Mouse (Mus musculus) heart, embryonic 12.5 days (tissue): ENCODE data around the gene Ccdc189. TPM values are rescaled to one million over a fixed set of nuclear protein-coding genes. Genes with fewer than 3 reads are reported as not detected.
A peak's percentile ranks its signal among the peaks of the same experiment; 100 is the strongest.
"Not testable (repeated sequence)": the region's sequence is repeated elsewhere in the genome, so short reads cannot be mapped to it uniquely, and the experiment has no call there.

Experiments
- ATAC-seq: fragments of 200-750 bp; cut with Nextera tagmentation; 2 replicates; pipeline ENCODE4 v1.8.0; 2017; ENCODE audit warnings: moderate TSS enrichment, moderate library complexity; ENCODE audit not compliant: insufficient number of reproducible peaks, low FRiP score
- H3K27ac ChIP-seq: fragments of 300-500 bp; sonication (generic); 2 replicates; pipeline ENCODE4 v1.5.1; 2016; ENCODE audit warnings: mild to moderate bottlenecking, moderate library complexity; ENCODE audit not compliant: poor library complexity, severe bottlenecking
- H3K27me3 ChIP-seq: fragments of 300-500 bp; sonication (generic); replicated peaks from 2 replicates; pipeline ENCODE4 v1.6.1; 2016; ENCODE audit warnings: mild to moderate bottlenecking, moderate library complexity
- H3K36me3 ChIP-seq: fragments of 300-500 bp; sonication (generic); 2 replicates; pipeline ENCODE4 v1.6.1; 2016; ENCODE audit warnings: mild to moderate bottlenecking, moderate library complexity
- H3K4me1 ChIP-seq: fragments of 300-500 bp; sonication (generic); replicated peaks from 2 replicates; pipeline ENCODE4 v1.6.1; 2016; ENCODE audit warnings: mild to moderate bottlenecking
- H3K4me2 ChIP-seq: fragments of 300-500 bp; sonication (generic); 2 replicates; pipeline ENCODE4 v1.6.1; 2016; ENCODE audit warnings: mild to moderate bottlenecking, moderate library complexity
- H3K4me3 ChIP-seq: fragments of 300-500 bp; sonication (generic); 2 replicates; pipeline ENCODE4 v1.5.1; 2016; ENCODE audit warnings: mild to moderate bottlenecking
- H3K9ac ChIP-seq: fragments of 300-500 bp; sonication (generic); 2 replicates; pipeline ENCODE4 v1.6.1; 2016; ENCODE audit warnings: mild to moderate bottlenecking, moderate library complexity
- H3K9me3 ChIP-seq: fragments of 300-500 bp; sonication (generic); replicated peaks from 2 replicates; pipeline ENCODE4 v1.6.1; 2016; ENCODE audit warnings: mild to moderate bottlenecking, moderate library complexity
- WGBS: fragments of 180-500 bp; shearing (Covaris S2); methylation state at CpG from one replicate; pipeline ENCODE4 v1.1.7; 2016; 5-methylcytosine and 5-hydroxymethylcytosine counted together
- polyA plus RNA-seq: library from polyadenylated mRNA; unstranded; fragments of >200 nt; fragmentation: Nextera tagmentation; extraction: Ambion mirVana; gene quantifications from 2 replicates; pipeline ENCODE4 v1.2.1, GENCODE M21; 2016

The Ccdc189 gene
- 8.7 and 9.8 TPM in 2 replicates for polyA plus RNA-seq

DNA sequence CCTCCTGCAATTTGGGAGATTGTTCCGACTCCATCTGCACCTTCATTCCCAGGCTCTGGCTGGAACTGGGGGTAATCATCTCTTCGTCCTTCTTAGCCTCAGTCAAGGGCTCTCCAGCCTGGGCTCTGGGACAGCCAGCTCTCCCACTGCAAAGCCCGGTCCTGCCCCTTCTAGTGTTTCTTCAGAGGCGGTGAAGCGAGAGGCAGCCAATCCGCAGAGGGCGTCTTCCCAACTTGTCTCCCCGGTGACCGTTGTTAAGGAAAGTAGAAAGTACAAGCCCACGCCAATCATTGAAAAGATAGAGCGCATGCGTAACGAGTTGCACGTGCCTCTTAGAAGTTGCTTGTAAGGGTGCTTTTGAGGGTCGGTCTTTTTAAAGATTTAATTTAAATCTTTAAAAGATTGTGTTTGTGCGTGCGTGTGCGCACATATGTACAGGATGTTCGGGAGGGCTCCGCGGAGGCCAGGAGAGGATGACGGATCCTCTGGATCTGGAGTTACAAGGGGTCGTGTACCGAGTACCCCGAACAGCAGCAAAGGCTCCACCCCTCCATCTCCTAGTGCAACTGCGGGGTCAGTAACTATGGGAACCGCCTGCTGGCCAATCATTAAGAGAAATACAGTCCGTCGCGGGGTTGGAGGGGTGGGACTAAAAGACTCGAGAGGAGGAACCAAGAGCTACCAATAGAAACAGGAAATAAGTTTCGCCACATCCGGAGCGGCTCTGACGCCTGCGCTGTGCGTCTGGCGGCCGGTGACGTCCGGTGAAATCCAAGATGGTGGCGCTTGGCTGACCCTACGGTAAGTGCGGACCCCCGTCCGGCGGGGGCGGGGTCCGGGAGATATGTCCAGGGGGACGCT lies at the start of gene Ccdc189, which contains the start of gene Rnf40:
Ccdc189 (minus strand) TSS at position 585 of the 861 bp plus-strand sequence.
Rnf40 (plus strand) TSS at position 757 of the 861 bp plus-strand sequence.
- peak within 1 kb of the TSS; percentile 66 for H3K27ac ChIP-seq
- under 1% methylated on average over 50 of the region's 50 CpGs for WGBS
- no peaks in the 10 kb centered on the region for H3K9me3 ChIP-seq
- peak within 1 kb of the TSS; percentile 92 for H3K4me2 ChIP-seq
- no peaks in the 10 kb centered on the region for H3K27me3 ChIP-seq
- peak within 1 kb of the TSS; percentile 91 for H3K9ac ChIP-seq
- H3K4me1 ChIP-seq = peaks cover 17% of the 10 kb centered on the region
- peaks cover 59% of the 10 kb centered on the region for H3K36me3 ChIP-seq
- H3K4me3 ChIP-seq = peak within 1 kb of the TSS; percentile 93
- peak; percentile 96 for ATAC-seq

DNA sequence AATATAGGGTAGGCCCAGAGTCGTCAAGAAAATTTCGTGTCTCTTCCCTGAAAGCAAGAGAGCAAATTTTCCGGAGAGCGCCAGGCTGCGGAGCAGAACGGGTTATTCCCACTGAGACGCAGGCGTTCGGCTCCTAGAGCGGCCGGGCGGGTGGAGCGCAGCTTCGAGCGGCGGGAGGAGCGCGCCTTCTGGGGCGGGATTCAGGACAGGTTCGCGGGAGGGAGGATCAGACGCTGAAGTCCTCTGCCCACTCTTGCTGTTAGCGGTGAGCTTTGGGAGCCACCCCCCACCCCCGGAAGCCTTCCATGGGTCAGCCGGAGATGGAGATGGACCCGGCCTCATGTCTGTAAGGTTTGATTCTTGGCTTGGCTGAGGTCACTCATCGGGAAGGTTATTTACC lies 48.6 kb upstream of the Ccdc189 start:
- Histone ChIP-seq H3K4me2 (peak overlapping the region; percentile 82), H3K4me1 (peaks cover 5% of the 10 kb centered on the region; the same call in 1 of the 2 replicates), H3K36me3 (no peaks in the 10 kb centered on the region), H3K9ac (peak overlapping the region; percentile 83), H3K27me3 (no peaks in the 10 kb centered on the region), H3K27ac (no peak overlapping the region), H3K4me3 (peak overlapping the region; percentile 65), H3K9me3 (no peaks in the 10 kb centered on the region)
- ATAC-seq = peak; percentile 51; the same call in 1 of the 2 replicates
- under 1% methylated on average over 27 of the region's 27 CpGs for WGBS

DNA sequence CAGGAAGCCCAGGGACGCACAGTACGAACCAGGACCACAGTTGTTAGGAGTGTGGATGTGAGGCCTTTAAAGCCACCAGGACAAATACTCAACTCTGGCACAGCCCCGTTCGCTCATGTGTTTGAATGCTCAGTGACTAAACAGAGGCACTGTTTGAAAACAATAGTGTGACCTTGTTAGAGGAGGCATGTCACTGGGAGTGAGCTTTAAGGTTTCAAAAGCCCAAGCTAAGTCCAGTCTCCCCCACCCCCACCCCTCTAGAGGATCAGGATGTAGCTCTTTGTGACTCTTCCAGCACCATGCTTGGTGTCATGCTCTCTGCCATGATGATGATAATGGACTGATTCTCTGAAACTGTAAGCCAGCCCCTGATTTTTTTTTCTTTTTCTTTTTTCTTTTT lies 43.0 kb upstream of the Ccdc189 start:
- H3K27ac ChIP-seq = no peak overlapping the region
- ATAC-seq = no peak
- no peak overlapping the region for H3K4me2 ChIP-seq
- 82% methylated on average over 4 of the region's 4 CpGs for WGBS
- no peaks in the 10 kb centered on the region for H3K36me3 ChIP-seq
- H3K9ac ChIP-seq = no peak overlapping the region
- H3K4me3 ChIP-seq = no peak overlapping the region
- H3K27me3 ChIP-seq = no peaks in the 10 kb centered on the region
- no peaks in the 10 kb centered on the region for H3K4me1 ChIP-seq
- 0 out of 2 replicates have a peak, but pooled peaks cover 2% of the 10 kb centered on the region for H3K9me3 ChIP-seq

DNA sequence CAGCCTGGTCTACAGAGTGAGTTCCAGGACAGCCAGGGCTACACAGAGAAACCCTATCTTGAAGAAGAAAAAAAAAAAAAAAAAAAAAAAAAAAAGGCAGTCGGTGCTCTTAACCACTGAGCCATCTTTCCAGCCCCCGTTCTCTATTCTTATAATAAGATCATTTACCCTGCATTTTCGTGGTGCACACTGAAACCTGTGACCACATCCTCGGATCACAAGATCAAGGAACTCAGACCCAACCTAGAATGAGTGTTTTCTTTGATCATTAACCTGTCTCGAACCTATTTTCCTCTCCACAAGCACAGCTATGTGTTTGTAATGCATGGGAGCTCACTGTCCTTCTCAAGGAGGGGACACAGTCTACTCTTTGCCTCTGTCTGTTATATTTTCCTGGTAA lies 40.3 kb upstream of the Ccdc189 start:
- H3K27me3 ChIP-seq = no peaks in the 10 kb centered on the region
- no peak overlapping the region for H3K4me3 ChIP-seq
- H3K36me3 ChIP-seq = no peaks in the 10 kb centered on the region
- no peak overlapping the region for H3K4me2 ChIP-seq
- no peak overlapping the region for H3K9ac ChIP-seq
- H3K9me3 ChIP-seq = 0 out of 2 replicates have a peak, but pooled peaks cover 2% of the 10 kb centered on the region
- no peak for ATAC-seq
- no peaks in the 10 kb centered on the region for H3K4me1 ChIP-seq
- H3K27ac ChIP-seq = no peak overlapping the region
- 72% methylated on average over 5 of the region's 5 CpGs for WGBS

DNA sequence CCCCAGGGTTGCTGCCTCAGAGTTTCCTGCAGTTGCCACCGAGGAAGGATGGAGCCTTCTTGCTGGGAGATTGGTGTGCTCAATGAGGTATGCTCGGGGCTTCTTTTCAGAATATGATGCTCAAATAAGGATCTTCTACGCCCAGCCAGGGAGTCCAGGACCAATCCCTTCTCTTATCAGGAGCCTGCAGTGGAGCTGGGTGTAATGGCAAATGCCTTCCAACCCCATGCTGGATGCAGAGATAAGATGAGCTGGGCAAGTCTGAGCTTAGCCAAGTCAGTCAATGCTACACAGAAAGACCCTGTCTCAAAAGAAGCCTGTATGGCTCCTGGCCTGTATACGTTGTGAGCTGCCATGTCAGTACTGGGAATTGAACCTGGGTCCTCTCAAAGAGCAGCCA lies 38.1 kb upstream of the Ccdc189 start:
- H3K4me1 ChIP-seq = no peaks in the 10 kb centered on the region
- WGBS = 73% methylated on average over 4 of the region's 4 CpGs
- ATAC-seq = no peak
- no peak overlapping the region for H3K27ac ChIP-seq
- no peaks in the 10 kb centered on the region for H3K36me3 ChIP-seq
- H3K4me2 ChIP-seq = no peak overlapping the region
- H3K9me3 ChIP-seq = 0 out of 2 replicates have a peak, but pooled peaks cover 2% of the 10 kb centered on the region
- H3K4me3 ChIP-seq = no peak overlapping the region
- H3K27me3 ChIP-seq = no peaks in the 10 kb centered on the region
- no peak overlapping the region for H3K9ac ChIP-seq

DNA sequence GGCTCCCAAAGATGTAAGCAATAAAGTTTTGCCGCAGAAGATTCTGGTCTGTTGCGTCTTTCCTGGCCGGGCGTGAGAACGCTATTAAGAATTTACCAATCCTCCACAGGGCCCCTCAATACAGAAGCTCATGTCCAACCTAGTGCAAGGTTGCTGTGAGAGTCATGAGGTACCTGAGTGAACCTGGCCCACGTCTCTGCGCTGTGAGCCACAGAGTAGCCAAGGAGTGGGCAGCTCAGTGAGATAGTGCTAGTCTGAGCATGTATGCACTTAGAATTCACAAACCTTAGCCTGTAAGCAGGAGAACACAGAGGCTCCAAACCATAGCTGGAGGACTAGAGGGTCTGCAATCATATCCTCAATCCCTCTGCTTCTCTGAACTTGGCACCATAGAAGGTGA lies 37.6 kb upstream of the Ccdc189 start:
- Histone ChIP-seq H3K4me3 (no peak overlapping the region), H3K9me3 (no peaks in the 10 kb centered on the region), H3K27me3 (no peaks in the 10 kb centered on the region), H3K9ac (no peak overlapping the region), H3K27ac (no peak overlapping the region), H3K4me2 (no peak overlapping the region), H3K36me3 (no peaks in the 10 kb centered on the region), H3K4me1 (no peaks in the 10 kb centered on the region)
- WGBS = 97% methylated on average over 7 of the region's 7 CpGs
- no peak for ATAC-seq

DNA sequence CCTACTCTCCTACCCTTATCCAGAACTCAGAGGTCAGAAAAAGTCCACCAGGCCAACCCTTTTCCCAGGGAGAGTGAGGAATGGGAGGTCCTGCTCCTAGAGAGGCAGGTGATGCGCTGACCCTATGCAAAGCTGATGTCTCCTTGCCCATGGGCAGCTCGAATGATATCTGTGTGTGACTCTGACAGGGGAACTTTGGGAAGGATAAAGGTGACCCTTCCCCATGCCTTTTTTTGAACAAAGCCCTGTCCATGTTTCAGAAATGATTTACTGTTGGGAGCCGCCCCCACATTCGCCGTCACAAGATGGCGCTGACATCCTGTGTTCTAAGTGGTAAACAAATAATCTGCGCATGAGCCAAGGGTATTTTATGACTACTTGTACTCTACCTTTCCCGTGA lies 30.0 kb upstream of the Ccdc189 start:
- H3K27me3 ChIP-seq, H3K9ac ChIP-seq, H3K9me3 ChIP-seq, H3K36me3 ChIP-seq, H3K4me2 ChIP-seq, H3K27ac ChIP-seq, H3K4me3 ChIP-seq, ATAC-seq: not testable (repeated sequence)
- 88% methylated on average over 7 of the region's 8 CpGs for WGBS
- peaks cover 18% of the 10 kb centered on the region for H3K4me1 ChIP-seq

DNA sequence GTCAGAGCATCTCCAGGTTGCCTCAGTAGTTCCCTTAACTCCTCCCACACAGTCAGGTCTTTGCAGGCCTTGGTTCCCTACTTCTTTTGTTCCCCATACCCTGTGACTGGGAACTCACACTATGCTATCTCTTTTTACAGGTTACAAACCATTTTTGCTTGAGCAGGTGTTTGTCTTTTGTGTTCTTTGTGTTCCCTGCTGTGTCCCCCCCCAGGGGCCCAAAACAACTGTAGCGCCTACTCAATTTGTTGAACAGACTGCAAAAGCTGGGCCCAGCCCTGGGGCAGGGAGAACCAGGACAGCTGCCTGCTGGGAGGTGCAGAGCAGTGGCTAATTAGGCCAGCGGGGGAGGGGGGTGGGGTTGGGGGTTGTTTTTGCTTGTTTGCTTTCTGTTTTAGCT lies 29.6 kb upstream of the Ccdc189 start:
- no peak overlapping the region for H3K4me2 ChIP-seq
- 51% methylated on average over 2 of the region's 2 CpGs for WGBS
- no peaks in the 10 kb centered on the region for H3K27me3 ChIP-seq
- ATAC-seq = no peak
- no peaks in the 10 kb centered on the region for H3K9me3 ChIP-seq
- H3K4me1 ChIP-seq = peaks cover 20% of the 10 kb centered on the region
- H3K36me3 ChIP-seq = peaks cover 7% of the 10 kb centered on the region
- H3K27ac ChIP-seq = no peak overlapping the region
- H3K4me3 ChIP-seq = no peak overlapping the region
- H3K9ac ChIP-seq = no peak overlapping the region

DNA sequence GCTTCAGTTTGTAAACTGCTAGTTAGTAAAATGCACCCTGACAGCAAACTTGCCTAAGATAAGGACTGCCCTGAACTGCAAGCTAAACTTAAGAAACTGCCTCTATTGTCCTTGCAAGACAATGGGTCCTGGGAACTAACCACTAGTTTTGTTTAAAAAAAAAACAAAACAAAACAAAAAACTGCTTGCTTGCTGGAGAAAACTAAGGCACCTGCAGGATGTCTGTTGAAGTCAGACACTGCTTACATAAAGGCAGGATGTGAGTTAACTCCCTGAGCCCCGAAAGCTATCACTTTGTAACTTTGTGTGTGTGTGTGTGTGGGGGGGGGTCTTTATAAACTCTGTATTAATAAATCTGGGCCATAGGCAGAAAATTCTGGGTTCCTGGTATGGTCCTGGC lies 28.5 kb upstream of the Ccdc189 start:
- Histone ChIP-seq H3K36me3 (peaks cover 18% of the 10 kb centered on the region), H3K4me2 (no peak overlapping the region), H3K4me3 (no peak overlapping the region), H3K27ac (no peak overlapping the region), H3K9me3 (peaks cover 8% of the 10 kb centered on the region), H3K9ac (no peak overlapping the region), H3K4me1 (peaks cover 20% of the 10 kb centered on the region), H3K27me3 (no peaks in the 10 kb centered on the region)
- 71% methylated on average over 1 of the region's 1 CpGs for WGBS
- ATAC-seq = no peak

DNA sequence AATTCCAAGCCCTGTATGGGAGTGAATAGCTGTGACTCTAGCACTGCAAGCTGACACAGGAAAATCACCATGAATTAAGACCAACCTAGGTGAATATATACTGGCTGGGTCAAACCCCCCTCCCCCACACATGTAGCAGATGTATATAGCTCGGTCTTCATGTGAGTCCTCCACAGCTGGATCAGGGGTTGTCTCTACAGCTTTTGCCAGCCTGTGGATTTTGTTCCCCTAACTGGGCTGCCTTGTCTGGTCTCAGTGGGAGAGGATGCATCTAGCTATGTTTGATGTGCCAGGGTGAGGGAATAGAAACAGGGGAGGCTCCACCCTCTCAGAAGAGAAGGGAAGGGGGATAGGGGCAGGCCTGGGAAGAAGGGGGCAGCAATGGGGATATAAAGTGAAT lies 27.9 kb upstream of the Ccdc189 start:
- Histone ChIP-seq H3K4me2 (no peak overlapping the region), H3K27me3 (no peaks in the 10 kb centered on the region), H3K4me3 (no peak overlapping the region), H3K4me1 (peaks cover 20% of the 10 kb centered on the region), H3K27ac (no peak overlapping the region), H3K9ac (peak overlapping the region; percentile 31; the same call in 1 of the 2 replicates), H3K9me3 (peaks cover 13% of the 10 kb centered on the region), H3K36me3 (peaks cover 24% of the 10 kb centered on the region)
- WGBS = 71% methylated on average over 1 of the region's 1 CpGs
- no peak for ATAC-seq

DNA sequence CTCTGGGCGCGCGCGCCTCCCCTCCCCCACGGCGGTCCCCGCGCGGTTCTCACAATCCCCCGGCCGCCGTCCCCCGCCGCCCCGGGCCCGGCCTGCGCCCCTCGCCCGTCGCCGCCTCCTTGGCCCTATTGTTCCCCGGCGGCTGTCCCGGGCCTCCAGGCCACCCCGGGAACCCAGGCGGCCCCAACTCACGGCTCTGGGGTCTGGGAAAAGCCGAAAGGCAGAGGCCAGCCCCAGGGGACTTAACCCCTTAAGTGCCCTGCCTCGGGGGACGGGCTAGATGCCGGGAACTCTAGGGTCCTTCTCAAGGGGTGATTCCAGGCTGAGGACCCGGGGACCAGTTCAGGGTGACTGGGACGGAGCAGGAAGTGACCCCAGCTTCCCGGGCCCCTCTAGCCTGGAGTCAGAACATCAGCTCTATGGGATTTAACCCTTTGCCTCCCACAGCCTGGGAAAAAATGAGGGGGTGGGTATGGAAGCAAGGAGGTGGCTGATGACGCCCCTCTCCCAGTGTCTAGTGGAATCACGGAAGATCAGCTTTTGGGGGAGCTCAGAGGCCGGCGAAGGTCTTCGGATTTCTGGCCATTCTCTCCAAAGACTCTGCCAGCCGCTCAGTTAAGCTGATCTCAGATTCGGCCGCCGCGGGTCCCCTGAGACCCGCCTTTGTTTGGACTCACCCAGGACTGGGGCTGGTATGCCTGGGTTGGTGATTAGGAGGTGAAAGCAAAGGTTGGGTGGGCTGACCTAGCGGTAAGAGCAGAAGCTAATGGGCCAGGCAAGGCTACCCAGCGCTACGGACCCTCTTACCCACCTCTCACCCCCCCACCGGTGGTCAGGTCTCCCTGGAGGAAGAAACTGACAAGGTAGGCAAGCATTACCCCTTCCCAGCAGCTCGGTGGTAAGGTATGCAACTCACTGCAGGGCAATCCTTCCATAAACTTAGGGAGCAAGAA lies 26.8 kb upstream of the Ccdc189 start, which contains the start of gene Zfp629:
Zfp629 (minus strand) TSS at position 907 of the 953 bp plus-strand sequence.
- under 1% methylated on average over 48 of the region's 50 CpGs for WGBS
- ATAC-seq = peak; percentile 83
- Histone ChIP-seq H3K4me3 (peak within 1 kb of the TSS; percentile 100), H3K9ac (peak within 1 kb of the TSS; percentile 99), H3K36me3 (peaks cover 35% of the 10 kb centered on the region), H3K4me2 (peak within 1 kb of the TSS; percentile 86), H3K9me3 (peaks cover 24% of the 10 kb centered on the region), H3K27ac (peak within 1 kb of the TSS; percentile 91), H3K27me3 (no peaks in the 10 kb centered on the region), H3K4me1 (peaks cover 20% of the 10 kb centered on the region)
